Mouse (Mus musculus) thymus, adult 2 months (tissue): Measurements from ENCODE around the gene Zfp992.
"Not testable (repeated sequence)": the region's sequence is repeated elsewhere in the genome, so short reads cannot be mapped to it uniquely, and the experiment has no call there.

Experiments used
- CTCF ChIP-seq: fragments of 200-500 bp; IDR thresholded peaks from 2 replicates; pipeline ENCODE4 v1.5.1; 2012; ENCODE audit warnings: mild to moderate bottlenecking, control low read depth, low read length, moderate library complexity, borderline replicate concordance; ENCODE audit not compliant: control insufficient read depth, poor library complexity, insufficient read depth; ENCODE audit errors: extremely low read depth
- POLR2A ChIP-seq: fragments of 200-500 bp; IDR thresholded peaks from 2 replicates; pipeline ENCODE4 v1.6.1; 2012; ENCODE audit warnings: mild to moderate bottlenecking, low read length, control low read depth, moderate library complexity; ENCODE audit not compliant: control insufficient read depth, poor library complexity, insufficient read depth; ENCODE audit errors: extremely low read depth

DNA sequence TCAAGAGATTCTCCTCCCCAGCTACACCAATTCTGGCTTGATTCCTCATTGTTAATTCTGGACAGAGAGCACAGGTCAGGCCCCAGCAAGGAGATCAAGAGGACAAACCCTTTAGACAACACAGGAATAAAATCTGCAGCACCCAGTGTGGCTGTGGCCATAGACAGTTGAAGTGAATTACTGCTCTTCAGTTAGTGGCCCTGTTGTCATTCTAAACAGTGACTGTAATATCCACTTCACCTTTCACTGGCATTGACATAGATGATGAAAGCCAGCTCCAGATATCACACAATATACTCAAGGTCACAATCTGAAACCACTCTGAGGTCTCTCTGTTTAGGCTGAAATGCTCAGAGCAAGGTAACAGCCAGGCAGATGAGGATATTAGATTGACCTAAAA is 3.7 kb upstream of the Zfp992 start:
- TF ChIP-seq CTCF, POLR2A: not testable (repeated sequence)
